Mouse (Mus musculus) macrophage (primary cell): ENCODE measurements at regions not wholly inside any gene's neighbourhood (a gene's known extent, or its start where the extent isn't known, plus 50 kb on each side); places are given as distances from the start of the nearest gene placed in this dataset.

Experiments
- H3K27ac ChIP-seq: fragments of 350-480 bp; formaldehyde crosslinking; 2 replicates; pipeline ENCODE4 v1.9.0; 2021
- H3K36me3 ChIP-seq: fragments of 350-480 bp; formaldehyde crosslinking; 2 replicates; pipeline ENCODE4 v1.9.0; 2021; ENCODE audit errors: inconsistent target
- H3K4me3 ChIP-seq: fragments of 350-480 bp; formaldehyde crosslinking; 2 replicates; pipeline ENCODE4 v1.9.0; 2021; ENCODE audit errors: inconsistent target
- H3K79me2 ChIP-seq: fragments of 350-480 bp; formaldehyde crosslinking; 2 replicates; pipeline ENCODE4 v1.9.0; 2021; ENCODE audit errors: inconsistent target
- WGBS: methylation state at CpG from one replicate; pipeline ENCODE4 v1.1.7; 2026; ENCODE audit warnings: inconsistent platforms; ENCODE audit not compliant: missing documents; 5-methylcytosine and 5-hydroxymethylcytosine counted together

DNA sequence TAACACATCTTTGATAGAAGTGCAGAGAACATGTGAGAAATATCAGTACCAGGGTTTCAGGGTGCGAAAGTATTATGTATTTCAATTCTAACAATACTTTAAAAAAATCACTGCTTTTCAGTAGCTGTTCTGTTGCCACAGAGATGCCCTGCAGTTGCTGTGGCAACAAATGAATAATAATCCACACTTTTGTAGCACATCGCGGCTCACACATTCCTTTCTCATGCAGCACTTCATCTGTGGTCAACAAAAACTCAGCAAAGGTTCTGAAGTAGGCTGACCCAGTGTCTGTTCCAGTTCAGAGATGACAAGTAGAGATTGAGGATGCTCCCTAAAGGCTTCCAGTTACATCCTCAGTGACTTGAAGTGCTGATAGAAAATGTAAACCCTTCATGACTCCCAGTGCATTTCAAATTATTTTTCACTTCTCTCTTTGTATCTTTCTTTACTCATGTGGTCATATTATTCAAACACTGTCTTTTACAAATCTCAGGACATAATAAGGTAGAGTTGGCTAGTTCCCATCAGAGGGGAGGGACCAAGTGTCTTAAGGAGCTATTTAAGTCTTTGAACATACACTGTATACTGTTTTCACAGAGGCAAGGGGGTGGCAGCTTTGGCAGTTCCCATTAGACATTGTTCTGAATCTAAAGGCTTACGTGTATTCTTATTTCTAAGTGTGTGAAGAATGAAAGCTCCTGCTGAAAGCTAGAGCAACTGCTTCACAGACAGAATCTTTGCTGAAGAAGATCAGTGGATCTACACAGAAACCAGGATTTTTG, 460.6 kb upstream of the Slit2 start:
- Histone ChIP-seq H3K27ac (no peak overlapping the region), H3K36me3 (no peaks in the 10 kb centered on the region), H3K79me2 (no peaks in the 10 kb centered on the region), H3K4me3 (no peak overlapping the region)
- WGBS, result 89% methylated on average over 4 of the region's 4 CpGs

GRCm38 (mm10) chr5:47528671-47529070, 454.3 kb upstream of the Slit2 start:
- H3K27ac ChIP-seq, result no peak overlapping the region
- 92% methylated on average over 7 of the region's 7 CpGs for WGBS
- H3K36me3 ChIP-seq, result no peaks in the 10 kb centered on the region
- H3K79me2 ChIP-seq, result no peaks in the 10 kb centered on the region
- no peak overlapping the region for H3K4me3 ChIP-seq

DNA sequence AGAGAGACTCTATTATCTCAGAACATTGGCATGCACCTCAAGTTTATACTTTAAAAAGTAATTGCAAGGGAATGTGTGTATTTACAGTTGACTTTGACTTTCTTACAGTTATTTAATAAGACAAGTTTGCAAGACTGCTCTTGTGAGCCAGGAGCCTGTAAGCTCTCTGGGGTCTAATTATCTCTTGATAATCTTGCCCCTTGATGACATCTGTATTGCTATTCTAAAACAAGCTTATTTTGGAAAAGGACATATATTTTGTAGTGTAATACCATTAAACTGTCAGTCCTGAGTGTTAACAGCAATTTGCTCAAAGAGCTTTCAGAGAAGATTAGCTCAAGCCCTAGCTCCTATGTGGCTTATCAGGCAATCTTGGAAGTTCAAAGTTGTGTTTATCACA, 445.4 kb upstream of the Slit2 start:
- H3K4me3 ChIP-seq, result no peak overlapping the region
- no peak overlapping the region for H3K27ac ChIP-seq
- no peaks in the 10 kb centered on the region for H3K36me3 ChIP-seq
- H3K79me2 ChIP-seq, result no peaks in the 10 kb centered on the region

DNA sequence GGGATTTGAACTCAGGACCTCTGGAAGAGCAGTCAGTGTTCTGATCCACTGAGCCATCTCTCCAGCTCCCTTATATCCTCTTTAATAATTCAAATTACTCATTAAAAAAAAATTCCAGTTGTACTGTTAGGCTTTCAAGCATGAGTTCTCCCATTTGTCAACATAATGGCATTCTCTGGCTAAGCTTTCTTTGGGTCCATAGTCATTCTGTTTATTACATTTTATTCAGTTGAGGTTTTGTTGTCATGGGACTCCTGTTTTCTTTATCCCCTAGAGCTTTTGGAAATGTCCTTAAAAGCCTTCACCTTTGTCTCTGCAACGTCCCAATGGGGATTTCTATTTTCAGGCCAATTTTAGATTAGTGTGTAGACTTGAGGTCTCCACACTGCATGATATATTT, 440.7 kb upstream of the Slit2 start:
- no peak overlapping the region for H3K27ac ChIP-seq
- WGBS, result 92% methylated on average over 1 of the region's 1 CpGs
- H3K4me3 ChIP-seq, result no peak overlapping the region
- no peaks in the 10 kb centered on the region for H3K36me3 ChIP-seq
- H3K79me2 ChIP-seq, result no peaks in the 10 kb centered on the region

GRCm38 (mm10) chr5:47556717-47557116, 426.2 kb upstream of the Slit2 start:
- 85% methylated on average over 1 of the region's 1 CpGs for WGBS
- Histone ChIP-seq H3K27ac (no peak overlapping the region), H3K4me3 (no peak overlapping the region), H3K79me2 (no peaks in the 10 kb centered on the region), H3K36me3 (no peaks in the 10 kb centered on the region)

DNA sequence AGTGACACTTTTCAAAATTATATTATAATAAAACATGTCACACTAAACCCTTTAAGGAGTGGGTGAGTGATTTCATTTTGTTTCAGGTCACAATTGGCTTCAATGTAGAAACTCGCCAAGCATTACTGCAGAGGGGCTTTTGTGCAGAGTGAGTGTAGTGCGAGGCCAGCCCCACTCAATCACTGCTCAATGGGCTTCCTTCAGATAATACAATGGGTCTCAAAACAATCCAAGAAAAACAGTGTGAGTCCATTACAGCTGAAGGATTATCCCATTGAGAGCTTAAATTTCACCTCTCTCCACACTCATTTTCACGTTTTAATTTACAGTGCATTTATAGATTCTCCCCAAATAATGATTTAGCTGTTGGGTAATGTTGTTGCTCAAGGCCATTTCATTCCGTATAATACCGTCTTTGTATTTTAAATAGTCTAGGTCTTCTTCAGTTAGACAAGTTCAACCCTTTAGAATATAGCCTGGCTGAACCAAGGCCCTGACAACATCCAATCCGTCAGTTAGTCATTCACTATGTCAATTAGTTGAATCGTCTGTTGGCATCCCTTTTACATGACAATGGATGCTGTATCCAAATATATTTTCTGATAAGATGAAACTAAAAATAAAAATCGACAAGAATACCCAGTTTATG, 425.7 kb upstream of the Slit2 start:
- Histone ChIP-seq H3K36me3 (no peaks in the 10 kb centered on the region), H3K27ac (no peak overlapping the region), H3K4me3 (no peak overlapping the region), H3K79me2 (no peaks in the 10 kb centered on the region)
- 85% methylated on average over 8 of the region's 8 CpGs for WGBS
